Mouse (Mus musculus): ENCODE measurements at regions not wholly inside any gene's neighbourhood (a gene's known extent, or its start where the extent isn't known, plus 50 kb on each side); places are given as distances from the start of the nearest gene placed in this dataset.

GRCm38 (mm10) chr10:105125736-105126135 is 448.5 kb downstream of the Tmtc2 start:
- DNase-seq (ENCODE audit: low spot score) = no peak

- no peak for DNase-seq (ENCODE audit: low spot score)
Measured at GRCm38 (mm10) chr10:105120229-105120628, 454.0 kb downstream of the Tmtc2 start.

GRCm38 (mm10) chr10:105116138-105116537 is 458.1 kb downstream of the Tmtc2 start:
- no peak for DNase-seq (ENCODE audit: low spot score)

- no peak for DNase-seq (ENCODE audit: low spot score)
Measured at GRCm38 (mm10) chr10:105114927-105115326, 459.3 kb downstream of the Tmtc2 start.

GRCm38 (mm10) chr10:105110247-105110646 is 464.0 kb downstream of the Tmtc2 start:
- no peak for DNase-seq (ENCODE audit: low spot score)

GRCm38 (mm10) chr10:105097045-105097331 is 477.3 kb downstream of the Tmtc2 start:
- no peak for DNase-seq (ENCODE audit: low spot score)

GRCm38 (mm10) chr10:105096323-105097044 is 477.8 kb downstream of the Tmtc2 start:
- DNase-seq (ENCODE audit: low spot score) = no peak

GRCm38 (mm10) chr10:105095800-105096199 is 478.5 kb downstream of the Tmtc2 start:
- DNase-seq (ENCODE audit: low spot score) = no peak

GRCm38 (mm10) chr10:105076892-105077291 is 497.4 kb downstream of the Tmtc2 start:
- no peak for DNase-seq (ENCODE audit: low spot score)

- no peak for DNase-seq (ENCODE audit: low spot score)
Measured at GRCm38 (mm10) chr10:105034711-105035386, 539.4 kb downstream of the Tmtc2 start.

- DNase-seq (ENCODE audit: low spot score) = peak; percentile 61
Measured at GRCm38 (mm10) chr10:105020471-105021120, 553.7 kb downstream of the Tmtc2 start.

- DNase-seq (ENCODE audit: low spot score) = peak; percentile 46
Measured at GRCm38 (mm10) chr10:105019774-105020470, 554.3 kb downstream of the Tmtc2 start.
